Mouse (Mus musculus) erythroblast, embryonic 14.5 days (primary cell): ENCODE measurements around the gene Dnajb4.

Source experiments
- GATA1 ChIP-seq: IDR thresholded peaks from 2 replicates; pipeline ENCODE4 v1.6.1; 2012; ENCODE audit warnings: low read length, inconsistent platforms, mixed read lengths
- TAL1 ChIP-seq: IDR thresholded peaks from 3 replicates; pipeline ENCODE4 v1.6.1; 2012; ENCODE audit warnings: low read length, inconsistent platforms, mixed read lengths

DNA sequence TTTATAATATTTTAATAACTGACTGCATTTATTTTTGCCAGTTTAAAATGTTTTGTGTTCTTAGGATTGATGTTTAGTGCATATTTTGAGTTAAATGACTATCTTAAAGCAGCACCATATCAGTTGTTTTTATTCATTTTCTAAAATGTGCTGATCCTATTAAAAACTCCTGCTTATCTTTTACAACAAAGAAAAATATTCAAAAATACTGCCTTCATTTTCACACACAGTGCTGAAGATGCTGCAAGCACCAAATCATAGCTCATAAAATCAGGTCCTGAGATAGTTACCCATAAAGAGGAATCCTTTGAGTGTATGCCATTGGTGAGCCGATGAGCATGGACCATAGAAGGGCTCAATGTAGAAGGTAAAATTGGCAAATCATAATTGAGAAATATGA is 25.1 kb upstream of the Dnajb4 start:
- no peak for TF ChIP-seq TAL1
- no peak for TF ChIP-seq GATA1
